Mouse (Mus musculus): ENCODE data around the gene Grik4. TPM values are rescaled to one million over a fixed set of nuclear protein-coding genes. Genes with fewer than 3 reads are reported as not detected.

Grik4 gene
- polyA plus RNA-seq, 1 experiment from 2014 or later: 1.1 TPM

GRCm38 (mm10) chr9:42861711-42862110 lies 82.6 kb downstream of the Grik4 start:
- H3K4me3 ChIP-seq (ENCODE audit: low read depth, low read length): no peak overlapping the region
- H3K9me3 ChIP-seq (ENCODE audit: control insufficient read depth, low read length): no peaks in the 10 kb centered on the region
- H3K4me2 ChIP-seq (ENCODE audit: low read depth, low read length, severe bottlenecking): no peak overlapping the region
- no peak for DNase-seq (ENCODE audit: low spot score)
- H3K36me3 ChIP-seq (ENCODE audit: control insufficient read depth, insufficient read depth, low read length): no peaks in the 10 kb centered on the region
- no peaks in the 10 kb centered on the region for H3K27me3 ChIP-seq (ENCODE audit: control insufficient read depth, insufficient read depth, low read length)
- WGBS: 74% methylated on average over 6 of the region's 6 CpGs
- ATAC-seq (replicated peaks; ENCODE audit: low FRiP score): no peak
- H3K9ac ChIP-seq (ENCODE audit: low read length): no peak overlapping the region
- H3K4me1 ChIP-seq (replicated peaks; ENCODE audit: control insufficient read depth, insufficient read depth, low read length): peaks cover 8% of the 10 kb centered on the region
- H3K27ac ChIP-seq (ENCODE audit: low read depth, low read length): no peak overlapping the region

- no peaks in the 10 kb centered on the region for H3K27me3 ChIP-seq (ENCODE audit: control insufficient read depth, insufficient read depth, low read length)
- WGBS: 89% methylated on average over 11 of the region's 11 CpGs
- H3K27ac ChIP-seq (ENCODE audit: low read depth, low read length): no peak overlapping the region
- DNase-seq (ENCODE audit: low spot score): no peak
- no peak overlapping the region for H3K9ac ChIP-seq (ENCODE audit: low read length)
- H3K4me2 ChIP-seq (ENCODE audit: low read depth, low read length, severe bottlenecking): no peak overlapping the region
- no peak overlapping the region for H3K4me3 ChIP-seq (ENCODE audit: low read depth, low read length)
- no peak for ATAC-seq (replicated peaks; ENCODE audit: low FRiP score)
- H3K9me3 ChIP-seq (ENCODE audit: control insufficient read depth, low read length): no peaks in the 10 kb centered on the region
- H3K4me1 ChIP-seq (replicated peaks; ENCODE audit: control insufficient read depth, insufficient read depth, low read length): peaks cover 8% of the 10 kb centered on the region
- H3K36me3 ChIP-seq (ENCODE audit: control insufficient read depth, insufficient read depth, low read length): no peaks in the 10 kb centered on the region
Observed at GRCm38 (mm10) chr9:42861238-42861637, 83.1 kb downstream of the Grik4 start.

DNA sequence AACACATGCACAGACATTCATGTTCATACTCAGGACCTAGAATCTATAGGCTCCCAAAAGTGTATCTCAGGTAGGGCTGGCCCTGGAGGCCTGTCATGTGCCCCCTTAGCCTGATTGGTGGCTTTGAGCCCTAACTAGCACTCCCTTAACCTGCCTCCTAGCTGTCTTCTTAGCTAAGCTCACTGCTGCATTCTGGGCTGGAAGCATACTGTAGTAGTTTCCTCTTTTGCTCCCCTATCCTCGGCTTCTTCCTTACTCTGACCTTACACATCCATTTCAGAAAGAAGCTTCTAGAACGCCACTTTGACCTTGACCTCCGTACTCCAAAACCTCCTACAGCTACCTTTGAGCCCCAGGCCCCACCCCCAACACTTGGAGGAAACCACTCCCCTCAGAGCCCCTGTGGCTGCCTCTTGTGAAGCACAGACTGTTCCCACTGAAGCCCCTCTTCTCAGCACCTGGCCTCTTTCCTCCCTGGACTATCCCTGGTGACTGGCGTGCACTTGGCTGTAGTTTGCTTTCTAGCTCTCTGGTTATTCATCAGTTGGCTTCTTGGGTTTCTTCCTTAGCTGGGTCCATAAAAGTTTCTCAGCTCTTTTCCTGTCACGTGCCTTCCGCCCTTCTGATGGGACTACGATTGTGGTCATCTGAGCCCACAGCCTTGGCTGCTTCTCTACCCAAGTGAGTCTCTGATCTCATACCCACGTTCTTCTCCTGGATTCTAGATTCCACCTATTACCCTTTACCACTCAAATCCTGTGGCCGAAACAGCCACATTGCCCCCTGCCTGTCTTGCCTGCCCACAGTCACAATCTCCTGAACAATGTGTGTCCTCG lies 84.1 kb downstream of the Grik4 start:
- Histone ChIP-seq H3K4me3 (ENCODE audit: low read depth, low read length) (no peak overlapping the region), H3K9me3 (ENCODE audit: control insufficient read depth, low read length) (no peaks in the 10 kb centered on the region), H3K27me3 (ENCODE audit: control insufficient read depth, insufficient read depth, low read length) (no peaks in the 10 kb centered on the region), H3K27ac (ENCODE audit: low read depth, low read length) (no peak overlapping the region), H3K9ac (ENCODE audit: low read length) (no peak overlapping the region), H3K4me2 (ENCODE audit: low read depth, low read length, severe bottlenecking) (no peak overlapping the region), H3K36me3 (ENCODE audit: control insufficient read depth, insufficient read depth, low read length) (no peaks in the 10 kb centered on the region), H3K4me1 (replicated peaks; ENCODE audit: control insufficient read depth, insufficient read depth, low read length) (peaks cover 4% of the 10 kb centered on the region; the same call in 1 of the 2 replicates)
- WGBS: 83% methylated on average over 10 of the region's 10 CpGs
- ATAC-seq (replicated peaks; ENCODE audit: low FRiP score): no peak
- DNase-seq (ENCODE audit: low spot score): no peak

GRCm38 (mm10) chr9:42858998-42859690 lies 85.1 kb downstream of the Grik4 start:
- Histone ChIP-seq H3K27ac (ENCODE audit: low read depth, low read length) (no peak overlapping the region), H3K27me3 (ENCODE audit: control insufficient read depth, insufficient read depth, low read length) (no peaks in the 10 kb centered on the region), H3K4me1 (replicated peaks; ENCODE audit: control insufficient read depth, insufficient read depth, low read length) (0 out of 2 replicates have a peak, but pooled peaks cover 2% of the 10 kb centered on the region), H3K9me3 (ENCODE audit: control insufficient read depth, low read length) (no peaks in the 10 kb centered on the region), H3K36me3 (ENCODE audit: control insufficient read depth, insufficient read depth, low read length) (no peaks in the 10 kb centered on the region), H3K4me2 (ENCODE audit: low read depth, low read length, severe bottlenecking) (no peak overlapping the region), H3K9ac (ENCODE audit: low read length) (no peak overlapping the region), H3K4me3 (ENCODE audit: low read depth, low read length) (no peak overlapping the region)
- ATAC-seq (replicated peaks; ENCODE audit: low FRiP score) (no peak), DNase-seq (ENCODE audit: low spot score) (no peak)
- WGBS: 63% methylated on average over 4 of the region's 4 CpGs

GRCm38 (mm10) chr9:42858576-42858975 lies 85.7 kb downstream of the Grik4 start:
- H3K27me3 ChIP-seq (ENCODE audit: control insufficient read depth, insufficient read depth, low read length): no peaks in the 10 kb centered on the region

DNA sequence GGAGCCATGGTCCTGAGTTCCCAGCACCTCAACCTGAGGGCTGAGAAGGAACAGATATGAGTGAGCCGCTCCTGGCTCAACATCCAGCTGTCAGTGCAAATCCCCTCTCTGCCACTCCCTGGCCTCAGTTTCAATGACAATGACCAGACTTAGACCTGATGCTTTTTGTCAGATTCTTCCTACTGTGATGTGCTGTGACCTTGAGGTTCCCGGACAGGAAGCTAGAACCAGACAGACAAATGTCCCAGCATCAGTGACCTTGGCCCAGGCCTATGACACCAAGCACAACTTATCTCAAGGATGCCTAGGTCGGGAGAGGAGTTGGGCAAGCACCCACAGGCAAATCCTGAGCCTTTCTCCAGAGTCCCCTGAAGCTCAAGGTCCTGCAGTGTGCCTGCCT lies 86.5 kb downstream of the Grik4 start:
- Histone ChIP-seq H3K4me2 (ENCODE audit: low read depth, low read length, severe bottlenecking) (no peak overlapping the region), H3K27me3 (ENCODE audit: control insufficient read depth, insufficient read depth, low read length) (no peaks in the 10 kb centered on the region), H3K4me3 (ENCODE audit: low read depth, low read length) (no peak overlapping the region), H3K9me3 (ENCODE audit: control insufficient read depth, low read length) (no peaks in the 10 kb centered on the region), H3K9ac (ENCODE audit: low read length) (no peak overlapping the region), H3K27ac (ENCODE audit: low read depth, low read length) (no peak overlapping the region), H3K36me3 (ENCODE audit: control insufficient read depth, insufficient read depth, low read length) (no peaks in the 10 kb centered on the region), H3K4me1 (replicated peaks; ENCODE audit: control insufficient read depth, insufficient read depth, low read length) (no peaks in the 10 kb centered on the region)
- DNase-seq (ENCODE audit: low spot score) (no peak), ATAC-seq (replicated peaks; ENCODE audit: low FRiP score) (no peak)
- 80% methylated on average over 3 of the region's 3 CpGs for WGBS

More at GRCm38 (mm10) chr9:42858576-42858975, 85.7 kb downstream of the Grik4 start:
- no peaks in the 10 kb centered on the region for H3K36me3 ChIP-seq (ENCODE audit: control insufficient read depth, insufficient read depth, low read length)
- H3K4me1 ChIP-seq (replicated peaks; ENCODE audit: control insufficient read depth, insufficient read depth, low read length): 0 out of 2 replicates have a peak, but pooled peaks cover 2% of the 10 kb centered on the region
- DNase-seq (ENCODE audit: low spot score): no peak
- H3K27ac ChIP-seq (ENCODE audit: low read depth, low read length): no peak overlapping the region
- H3K4me3 ChIP-seq (ENCODE audit: low read depth, low read length): no peak overlapping the region
- WGBS: 61% methylated on average over 3 of the region's 3 CpGs
- no peaks in the 10 kb centered on the region for H3K9me3 ChIP-seq (ENCODE audit: control insufficient read depth, low read length)
- ATAC-seq (replicated peaks; ENCODE audit: low FRiP score): no peak
- no peak overlapping the region for H3K9ac ChIP-seq (ENCODE audit: low read length)
- H3K4me2 ChIP-seq (ENCODE audit: low read depth, low read length, severe bottlenecking): no peak overlapping the region

GRCm38 (mm10) chr9:42853077-42853476 lies 91.2 kb downstream of the Grik4 start:
- ATAC-seq (replicated peaks; ENCODE audit: low FRiP score): no peak
- no peaks in the 10 kb centered on the region for H3K36me3 ChIP-seq (ENCODE audit: control insufficient read depth, insufficient read depth, low read length)
- H3K4me1 ChIP-seq (replicated peaks; ENCODE audit: control insufficient read depth, insufficient read depth, low read length): no peaks in the 10 kb centered on the region
- H3K4me2 ChIP-seq (ENCODE audit: low read depth, low read length, severe bottlenecking): no peak overlapping the region
- no peak overlapping the region for H3K27ac ChIP-seq (ENCODE audit: low read depth, low read length)
- no peak for DNase-seq (ENCODE audit: low spot score)
- no peak overlapping the region for H3K9ac ChIP-seq (ENCODE audit: low read length)
- H3K4me3 ChIP-seq (ENCODE audit: low read depth, low read length): no peak overlapping the region
- no peaks in the 10 kb centered on the region for H3K27me3 ChIP-seq (ENCODE audit: control insufficient read depth, insufficient read depth, low read length)
- no peaks in the 10 kb centered on the region for H3K9me3 ChIP-seq (ENCODE audit: control insufficient read depth, low read length)
- WGBS: 91% methylated on average over 3 of the region's 3 CpGs

GRCm38 (mm10) chr9:42850063-42850462 lies 94.2 kb downstream of the Grik4 start:
- H3K36me3 ChIP-seq (ENCODE audit: control insufficient read depth, insufficient read depth, low read length): no peaks in the 10 kb centered on the region
- WGBS: 94% methylated on average over 6 of the region's 6 CpGs

More at GRCm38 (mm10) chr9:42850063-42850462, 94.2 kb downstream of the Grik4 start:
- no peak for ATAC-seq (replicated peaks; ENCODE audit: low FRiP score)
- no peak overlapping the region for H3K4me2 ChIP-seq (ENCODE audit: low read depth, low read length, severe bottlenecking)
- H3K9ac ChIP-seq (ENCODE audit: low read length): no peak overlapping the region
- H3K27ac ChIP-seq (ENCODE audit: low read depth, low read length): no peak overlapping the region
- no peaks in the 10 kb centered on the region for H3K4me1 ChIP-seq (replicated peaks; ENCODE audit: control insufficient read depth, insufficient read depth, low read length)
- H3K27me3 ChIP-seq (ENCODE audit: control insufficient read depth, insufficient read depth, low read length): no peaks in the 10 kb centered on the region
- no peak overlapping the region for H3K4me3 ChIP-seq (ENCODE audit: low read depth, low read length)
- no peaks in the 10 kb centered on the region for H3K9me3 ChIP-seq (ENCODE audit: control insufficient read depth, low read length)
- no peak for DNase-seq (ENCODE audit: low spot score)

Measured in forebrain, embryonic 11.5 days (tissue).